Mouse (Mus musculus) hindbrain, embryonic 15.5 days (tissue): ENCODE measurements around the gene Jam3. TPM values are rescaled to one million over a fixed set of nuclear protein-coding genes. Genes with fewer than 3 reads are reported as not detected.

Source experiments
- ATAC-seq: fragments of 200-750 bp; cut with Nextera tagmentation; 2 replicates; pipeline ENCODE4 v1.8.0; 2017; ENCODE audit warnings: low read depth, moderate number of reproducible peaks, moderate TSS enrichment; ENCODE audit not compliant: low FRiP score
- H3K27ac ChIP-seq: fragments of 300-500 bp; sonication (generic); replicated peaks from 2 replicates; pipeline ENCODE4 v1.5.1; 2015; ENCODE audit warnings: mild to moderate bottlenecking, inconsistent platforms
- H3K27me3 ChIP-seq: fragments of 300-500 bp; sonication (generic); 2 replicates; pipeline ENCODE4 v1.6.1; 2015; ENCODE audit warnings: control low read depth, inconsistent platforms
- H3K36me3 ChIP-seq: fragments of 300-500 bp; sonication (generic); 2 replicates; pipeline ENCODE4 v1.6.1; 2015; ENCODE audit warnings: control low read depth, inconsistent platforms
- H3K4me1 ChIP-seq: fragments of 300-500 bp; sonication (generic); replicated peaks from 2 replicates; pipeline ENCODE4 v1.6.1; 2015; ENCODE audit warnings: control low read depth, inconsistent platforms
- H3K4me2 ChIP-seq: fragments of 300-500 bp; sonication (generic); 2 replicates; pipeline ENCODE4 v1.6.1; 2015; ENCODE audit warnings: moderate library complexity, mild to moderate bottlenecking, inconsistent platforms
- H3K4me3 ChIP-seq: fragments of 300-500 bp; sonication (generic); 2 replicates; pipeline ENCODE4 v1.5.1; 2015; ENCODE audit warnings: mild to moderate bottlenecking, inconsistent platforms
- H3K9ac ChIP-seq: fragments of 300-500 bp; sonication (generic); 2 replicates; pipeline ENCODE4 v1.6.1; 2015; ENCODE audit warnings: inconsistent platforms
- H3K9me3 ChIP-seq: fragments of 300-500 bp; sonication (generic); 2 replicates; pipeline ENCODE4 v1.6.1; 2016; ENCODE audit warnings: control low read depth, inconsistent platforms
- WGBS: fragments of 180-500 bp; shearing (Covaris S2); methylation state at CpG from one replicate; pipeline ENCODE4 v1.1.7; 2015; 5-methylcytosine and 5-hydroxymethylcytosine counted together
- polyA plus RNA-seq: library from polyadenylated mRNA; unstranded; fragments of >200 nt; fragmentation: Nextera tagmentation; extraction: Ambion mirVana; gene quantifications from 2 replicates; pipeline ENCODE4 v1.2.1, GENCODE M21; 2015

The Jam3 gene
- polyA plus RNA-seq, 1 experiment from 2014 or later: 46.7 TPM

- Histone ChIP-seq H3K9ac (no peak overlapping the region), H3K9me3 (no peaks in the 10 kb centered on the region), H3K27me3 (no peaks in the 10 kb centered on the region), H3K4me3 (no peak overlapping the region), H3K36me3 (no peaks in the 10 kb centered on the region), H3K4me2 (no peak overlapping the region), H3K27ac (peak overlapping the region; percentile 50; the same call in 1 of the 2 replicates), H3K4me1 (peaks cover 14% of the 10 kb centered on the region)
- ATAC-seq: no peak
Measured at GRCm38 (mm10) chr9:27185820-27186219, 30.6 kb upstream of the Jam3 start.

- Histone ChIP-seq H3K9ac (no peak overlapping the region), H3K27me3 (no peaks in the 10 kb centered on the region), H3K27ac (no peak overlapping the region), H3K4me2 (no peak overlapping the region), H3K36me3 (no peaks in the 10 kb centered on the region), H3K9me3 (no peaks in the 10 kb centered on the region), H3K4me3 (no peak overlapping the region), H3K4me1 (peaks cover 12% of the 10 kb centered on the region)
- no peak for ATAC-seq
- WGBS: 87% methylated on average over 5 of the region's 5 CpGs
Measured at GRCm38 (mm10) chr9:27182087-27182486, 26.9 kb upstream of the Jam3 start.

DNA sequence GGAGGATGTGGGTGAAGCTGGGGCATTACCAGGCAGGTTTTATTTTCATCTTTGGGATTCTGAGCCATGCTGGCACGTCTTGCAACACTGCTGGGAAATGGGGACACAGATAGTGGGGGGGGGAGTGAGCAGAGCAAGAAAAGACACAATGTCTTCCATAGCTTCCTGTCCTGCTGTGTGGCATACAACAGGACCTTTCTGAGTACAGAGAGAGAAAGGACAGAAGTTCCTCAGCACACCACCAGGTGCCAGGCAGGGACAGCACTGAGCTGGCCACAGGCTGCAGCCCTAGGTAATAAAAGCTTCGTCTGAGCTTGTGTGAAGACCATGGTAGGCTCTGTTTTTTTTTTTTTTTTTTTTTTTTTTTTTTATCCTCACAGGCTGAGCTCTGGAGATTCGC lies 25.3 kb upstream of the Jam3 start:
- ATAC-seq: no peak
- Histone ChIP-seq H3K4me3 (no peak overlapping the region), H3K9me3 (no peaks in the 10 kb centered on the region), H3K27ac (no peak overlapping the region), H3K9ac (no peak overlapping the region), H3K4me2 (no peak overlapping the region), H3K4me1 (0 out of 2 replicates have a peak, but pooled peaks cover under 1% of the 10 kb centered on the region), H3K36me3 (no peaks in the 10 kb centered on the region), H3K27me3 (no peaks in the 10 kb centered on the region)
- 48% methylated on average over 3 of the region's 3 CpGs for WGBS

DNA sequence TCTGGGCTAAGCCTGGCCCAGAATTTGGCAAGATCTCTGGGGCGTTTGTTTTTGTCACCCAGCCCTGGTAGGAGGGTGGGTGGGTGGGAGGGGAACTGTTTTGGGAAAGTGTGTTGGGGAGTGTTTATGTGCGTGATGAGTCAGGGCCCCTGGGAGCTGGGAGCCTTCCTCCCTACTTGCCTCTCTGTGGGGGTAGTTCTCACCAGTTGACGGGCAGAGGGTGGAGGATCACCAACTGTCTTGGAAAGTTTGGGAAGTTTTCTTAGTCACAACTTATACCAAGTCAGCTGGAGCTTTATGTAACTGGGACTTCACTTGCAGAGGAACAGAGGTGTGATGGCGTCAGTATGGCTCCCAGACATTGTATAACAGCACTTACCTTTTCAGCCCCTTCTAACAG lies 23.7 kb upstream of the Jam3 start:
- peaks cover 4% of the 10 kb centered on the region for H3K4me1 ChIP-seq
- no peak overlapping the region for H3K4me3 ChIP-seq
- no peaks in the 10 kb centered on the region for H3K27me3 ChIP-seq
- ATAC-seq: no peak
- no peak overlapping the region for H3K9ac ChIP-seq
- no peaks in the 10 kb centered on the region for H3K9me3 ChIP-seq
- no peaks in the 10 kb centered on the region for H3K36me3 ChIP-seq
- H3K4me2 ChIP-seq: no peak overlapping the region
- 78% methylated on average over 4 of the region's 4 CpGs for WGBS
- no peak overlapping the region for H3K27ac ChIP-seq

DNA sequence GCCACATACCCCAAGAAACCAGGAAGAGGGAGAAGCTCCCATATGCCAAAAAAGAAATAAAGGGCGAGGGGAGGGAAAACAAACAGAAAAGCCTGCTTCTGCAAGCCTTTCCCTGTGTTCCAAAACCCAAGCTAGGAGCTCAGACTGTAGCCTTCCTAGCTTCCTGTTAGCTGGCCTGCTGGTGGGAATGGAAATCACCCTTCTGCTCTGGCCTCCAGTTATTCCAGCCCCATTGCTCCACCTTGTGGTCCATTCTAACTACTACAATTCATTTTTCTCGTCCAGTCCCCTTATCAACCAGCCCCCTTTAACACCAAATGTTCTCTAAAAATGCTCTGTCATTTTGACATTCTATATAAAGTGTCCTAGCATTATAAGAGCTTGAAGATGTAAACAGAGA lies 20.9 kb upstream of the Jam3 start:
- WGBS: 3% methylated on average over 2 of the region's 2 CpGs
- Histone ChIP-seq H3K4me2 (no peak overlapping the region), H3K9me3 (no peaks in the 10 kb centered on the region), H3K4me1 (peaks cover 6% of the 10 kb centered on the region), H3K27me3 (no peaks in the 10 kb centered on the region), H3K36me3 (no peaks in the 10 kb centered on the region), H3K9ac (no peak overlapping the region), H3K27ac (no peak overlapping the region), H3K4me3 (no peak overlapping the region)
- ATAC-seq: peak; percentile 77

DNA sequence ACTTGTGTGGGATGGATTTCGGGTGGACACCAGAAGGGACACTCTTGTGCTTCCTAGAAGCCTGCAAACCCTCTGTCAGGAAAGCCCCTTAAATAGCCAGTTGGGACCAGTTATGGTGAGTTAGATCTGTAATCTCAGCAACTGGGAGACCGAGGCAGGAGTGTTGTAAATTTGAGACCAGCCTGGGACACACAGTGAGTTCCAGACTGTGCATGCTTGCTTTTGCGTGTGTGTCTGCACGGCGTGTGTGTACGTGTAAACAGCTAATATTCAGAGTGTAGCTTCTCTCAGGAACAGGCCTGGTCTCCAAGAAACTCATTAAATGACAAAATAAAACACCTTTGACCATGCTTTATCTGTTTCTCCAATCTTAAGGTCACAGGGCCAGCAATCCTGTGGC lies 20.5 kb upstream of the Jam3 start:
- Histone ChIP-seq H3K27ac (no peak overlapping the region), H3K27me3 (no peaks in the 10 kb centered on the region), H3K4me3 (no peak overlapping the region), H3K9me3 (no peaks in the 10 kb centered on the region), H3K4me1 (peaks cover 6% of the 10 kb centered on the region), H3K9ac (no peak overlapping the region), H3K36me3 (no peaks in the 10 kb centered on the region), H3K4me2 (no peak overlapping the region)
- 86% methylated on average over 6 of the region's 6 CpGs for WGBS
- 0 out of 2 replicates have a peak, but pooled peaks have one; percentile 19 for ATAC-seq

DNA sequence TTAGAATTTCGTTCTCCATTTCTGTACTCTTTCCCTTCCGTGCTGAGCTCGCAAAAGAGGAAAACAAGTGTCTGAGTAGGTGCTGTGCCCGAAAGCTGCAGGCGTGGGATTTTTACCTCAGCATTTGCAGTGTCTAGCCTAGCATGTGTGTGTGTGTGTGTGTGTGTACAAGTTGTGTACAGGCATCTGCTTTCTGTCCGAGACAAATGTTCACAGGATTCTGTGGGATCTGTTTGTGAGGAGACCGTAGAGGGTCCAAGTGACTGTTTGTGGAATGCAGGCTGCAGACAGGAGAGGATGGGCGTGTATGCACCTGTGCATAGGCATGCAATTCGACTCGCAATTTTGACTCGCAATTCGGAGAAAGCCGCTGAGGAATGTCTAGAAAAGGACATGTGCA lies 20.0 kb upstream of the Jam3 start:
- 95% methylated on average over 13 of the region's 13 CpGs for WGBS

GRCm38 (mm10) chr9:27174079-27174478 lies 18.9 kb upstream of the Jam3 start:
- H3K9ac ChIP-seq: no peak overlapping the region

More for the DNA sequence above, 20.0 kb upstream of the Jam3 start:
- H3K27ac ChIP-seq: no peak overlapping the region
- H3K4me2 ChIP-seq: no peak overlapping the region
- H3K4me3 ChIP-seq: no peak overlapping the region
- no peaks in the 10 kb centered on the region for H3K27me3 ChIP-seq
- ATAC-seq: no peak
- no peak overlapping the region for H3K9ac ChIP-seq
- no peaks in the 10 kb centered on the region for H3K36me3 ChIP-seq
- no peaks in the 10 kb centered on the region for H3K9me3 ChIP-seq
- peaks cover 6% of the 10 kb centered on the region for H3K4me1 ChIP-seq

GRCm38 (mm10) chr9:27173646-27174045 lies 18.4 kb upstream of the Jam3 start:
- H3K36me3 ChIP-seq: no peaks in the 10 kb centered on the region
- no peak for ATAC-seq
- H3K27ac ChIP-seq: no peak overlapping the region
- 65% methylated on average over 2 of the region's 2 CpGs for WGBS
- H3K4me3 ChIP-seq: no peak overlapping the region
- peaks cover 6% of the 10 kb centered on the region for H3K4me1 ChIP-seq
- no peaks in the 10 kb centered on the region for H3K27me3 ChIP-seq
- no peak overlapping the region for H3K9ac ChIP-seq
- no peak overlapping the region for H3K4me2 ChIP-seq
- no peaks in the 10 kb centered on the region for H3K9me3 ChIP-seq

More at GRCm38 (mm10) chr9:27174079-27174478, 18.9 kb upstream of the Jam3 start:
- no peaks in the 10 kb centered on the region for H3K36me3 ChIP-seq
- H3K4me2 ChIP-seq: no peak overlapping the region
- H3K4me3 ChIP-seq: no peak overlapping the region
- H3K9me3 ChIP-seq: no peaks in the 10 kb centered on the region
- no peaks in the 10 kb centered on the region for H3K27me3 ChIP-seq
- peaks cover 6% of the 10 kb centered on the region for H3K4me1 ChIP-seq
- WGBS: 17% methylated on average over 5 of the region's 5 CpGs
- peak; percentile 65; the same call in 1 of the 2 replicates for ATAC-seq
- H3K27ac ChIP-seq: no peak overlapping the region

GRCm38 (mm10) chr9:27172839-27173238 lies 17.6 kb upstream of the Jam3 start:
- ATAC-seq: no peak
- WGBS: 88% methylated on average over 6 of the region's 6 CpGs

GRCm38 (mm10) chr9:27170726-27171125 lies 15.5 kb upstream of the Jam3 start:
- no peak overlapping the region for H3K9ac ChIP-seq
- H3K27me3 ChIP-seq: no peaks in the 10 kb centered on the region
- H3K4me1 ChIP-seq: peaks cover 6% of the 10 kb centered on the region
- 84% methylated on average over 3 of the region's 3 CpGs for WGBS
- no peak overlapping the region for H3K4me3 ChIP-seq
- H3K36me3 ChIP-seq: no peaks in the 10 kb centered on the region
- H3K27ac ChIP-seq: no peak overlapping the region
- H3K9me3 ChIP-seq: no peaks in the 10 kb centered on the region
- no peak overlapping the region for H3K4me2 ChIP-seq
- no peak for ATAC-seq

More at GRCm38 (mm10) chr9:27172839-27173238, 17.6 kb upstream of the Jam3 start:
- Histone ChIP-seq H3K27me3 (no peaks in the 10 kb centered on the region), H3K9me3 (no peaks in the 10 kb centered on the region), H3K9ac (no peak overlapping the region), H3K4me3 (no peak overlapping the region), H3K36me3 (no peaks in the 10 kb centered on the region), H3K4me1 (peaks cover 6% of the 10 kb centered on the region), H3K4me2 (no peak overlapping the region), H3K27ac (no peak overlapping the region)

GRCm38 (mm10) chr9:27166981-27167380 lies 11.8 kb upstream of the Jam3 start:
- WGBS: 97% methylated on average over 1 of the region's 1 CpGs
- no peak overlapping the region for H3K4me2 ChIP-seq
- no peaks in the 10 kb centered on the region for H3K36me3 ChIP-seq
- no peak overlapping the region for H3K27ac ChIP-seq
- no peak for ATAC-seq
- H3K27me3 ChIP-seq: no peaks in the 10 kb centered on the region
- H3K4me1 ChIP-seq: no peaks in the 10 kb centered on the region
- no peaks in the 10 kb centered on the region for H3K9me3 ChIP-seq
- no peak overlapping the region for H3K9ac ChIP-seq
- H3K4me3 ChIP-seq: no peak overlapping the region

DNA sequence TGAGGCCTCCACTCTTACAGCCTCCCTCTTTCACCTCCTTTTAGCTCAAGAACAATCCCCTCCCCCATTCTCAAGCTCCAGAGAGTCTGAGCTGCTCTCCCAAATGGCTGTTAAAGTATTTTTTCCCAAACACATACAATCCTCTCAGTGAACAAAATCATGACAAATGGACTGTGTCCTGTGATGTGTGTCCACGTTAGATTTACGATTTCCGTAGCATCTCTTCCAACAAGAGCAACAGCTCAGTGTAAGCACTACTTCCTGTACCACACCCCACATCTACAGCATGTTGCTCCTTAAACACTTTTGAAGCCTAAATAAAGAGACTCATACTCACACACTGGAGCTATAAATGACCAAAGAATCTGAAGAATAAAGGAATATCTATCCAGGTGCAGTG lies 10.4 kb upstream of the Jam3 start:
- WGBS: 66% methylated on average over 3 of the region's 3 CpGs
- H3K9ac ChIP-seq: no peak overlapping the region
- ATAC-seq: no peak
- no peaks in the 10 kb centered on the region for H3K9me3 ChIP-seq
- H3K4me2 ChIP-seq: no peak overlapping the region
- H3K4me3 ChIP-seq: no peak overlapping the region
- H3K36me3 ChIP-seq: no peaks in the 10 kb centered on the region
- H3K27ac ChIP-seq: no peak overlapping the region
- H3K4me1 ChIP-seq: no peaks in the 10 kb centered on the region
- no peaks in the 10 kb centered on the region for H3K27me3 ChIP-seq
